Mouse (Mus musculus) lung, postnatal 10 days (tissue): ENCODE results near the gene Ror1.

Source experiments
- DNase-seq: peaks from one replicate; pipeline ENCODE4 v3.0.0; 2021

Ror1 gene

DNA sequence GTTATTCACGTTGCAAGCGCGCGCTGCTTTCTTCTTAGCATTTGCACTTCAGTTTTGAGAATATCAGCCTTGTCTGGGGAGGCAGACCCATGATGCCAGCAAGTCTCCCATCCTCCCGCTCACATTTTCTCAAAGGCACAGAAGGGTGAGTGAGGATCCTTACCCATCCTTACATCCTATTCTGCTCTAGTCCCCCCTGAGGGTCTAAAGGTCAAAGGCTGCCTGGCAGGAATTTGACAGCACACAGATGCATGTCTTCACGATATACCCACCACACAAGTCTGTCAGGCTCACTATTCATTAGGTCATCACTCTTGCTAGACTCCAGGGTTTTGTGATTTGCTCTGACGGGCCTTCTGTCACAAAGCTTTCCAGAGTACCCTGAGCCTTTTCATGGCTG lies 158.2 kb downstream of the Ror1 start:
- DNase-seq: no peak

DNA sequence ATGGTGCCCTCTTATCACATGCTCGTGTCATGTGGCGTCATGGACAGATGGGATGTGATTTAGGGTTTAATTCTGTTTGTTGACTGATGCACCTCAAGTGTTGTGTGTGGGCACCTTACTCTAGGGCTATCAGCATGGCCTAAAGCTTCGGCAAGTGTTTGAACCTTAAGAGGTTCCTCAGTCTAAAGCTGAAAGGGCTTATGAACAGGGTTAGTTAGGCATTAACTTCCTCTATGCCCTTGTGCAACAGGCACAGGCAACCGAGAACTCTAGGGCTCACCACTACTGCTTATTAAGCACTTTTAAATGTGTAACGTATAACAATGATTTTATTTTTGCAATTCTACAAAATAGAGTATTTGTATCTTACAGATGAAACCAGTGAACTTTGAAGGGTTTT lies 162.9 kb downstream of the Ror1 start:
- no peak for DNase-seq

DNA sequence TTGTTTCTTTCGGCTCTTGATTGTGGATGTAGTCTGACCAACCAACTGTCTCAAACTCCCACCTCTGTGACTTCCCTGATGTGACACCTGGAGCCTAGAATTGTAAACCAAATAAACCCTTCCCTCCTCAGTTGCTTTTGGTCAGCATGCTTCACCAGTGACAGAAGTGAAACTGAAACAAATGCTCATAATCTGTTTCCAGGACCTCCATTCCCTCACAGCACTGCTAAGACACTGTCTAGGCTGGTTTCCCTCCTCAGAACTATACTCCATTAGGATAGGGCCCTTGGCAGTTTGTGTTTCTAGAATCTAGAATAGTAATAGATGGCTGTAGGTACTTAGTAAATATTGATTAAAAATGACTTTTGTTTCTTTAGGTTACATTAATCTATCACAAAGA lies 168.3 kb downstream of the Ror1 start:
- no peak for DNase-seq

DNA sequence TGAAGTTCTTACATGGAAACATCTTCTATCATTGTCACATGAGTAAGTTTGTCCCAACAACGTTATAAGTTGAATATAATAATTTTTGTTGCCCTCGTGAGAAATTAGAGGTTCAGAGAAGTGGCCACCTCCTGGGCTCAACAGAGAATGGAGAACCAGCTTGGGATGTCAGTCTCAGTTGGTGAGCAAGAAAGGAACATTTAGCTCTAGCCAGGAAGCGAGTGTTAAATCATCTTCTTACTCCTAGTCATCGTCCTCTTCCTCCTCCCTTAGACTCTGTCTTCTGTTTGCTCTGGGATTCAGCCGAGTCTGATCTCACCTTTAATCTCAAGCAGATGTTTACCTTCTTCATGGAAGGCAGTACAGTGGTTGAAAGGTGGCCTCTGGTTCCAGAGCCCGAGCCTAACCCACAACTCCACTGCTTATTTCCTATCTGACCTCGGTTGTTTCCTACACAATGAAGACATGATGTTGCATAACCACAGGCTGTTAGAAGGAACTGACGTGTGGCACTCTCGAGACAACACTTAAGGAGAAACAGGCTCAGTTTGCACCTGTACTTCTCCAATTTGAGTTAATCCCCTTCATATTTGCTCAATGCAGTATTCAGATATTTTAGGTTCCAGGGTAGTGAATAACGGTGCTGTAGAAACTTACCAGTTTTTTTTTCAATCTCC lies 175.6 kb downstream of the Ror1 start:
- DNase-seq: no peak

GRCm38 (mm10) chr4:100271736-100272127 lies 176.1 kb downstream of the Ror1 start:
- no peak for DNase-seq

GRCm38 (mm10) chr4:100273356-100273755 lies 177.8 kb downstream of the Ror1 start:
- DNase-seq: no peak

DNA sequence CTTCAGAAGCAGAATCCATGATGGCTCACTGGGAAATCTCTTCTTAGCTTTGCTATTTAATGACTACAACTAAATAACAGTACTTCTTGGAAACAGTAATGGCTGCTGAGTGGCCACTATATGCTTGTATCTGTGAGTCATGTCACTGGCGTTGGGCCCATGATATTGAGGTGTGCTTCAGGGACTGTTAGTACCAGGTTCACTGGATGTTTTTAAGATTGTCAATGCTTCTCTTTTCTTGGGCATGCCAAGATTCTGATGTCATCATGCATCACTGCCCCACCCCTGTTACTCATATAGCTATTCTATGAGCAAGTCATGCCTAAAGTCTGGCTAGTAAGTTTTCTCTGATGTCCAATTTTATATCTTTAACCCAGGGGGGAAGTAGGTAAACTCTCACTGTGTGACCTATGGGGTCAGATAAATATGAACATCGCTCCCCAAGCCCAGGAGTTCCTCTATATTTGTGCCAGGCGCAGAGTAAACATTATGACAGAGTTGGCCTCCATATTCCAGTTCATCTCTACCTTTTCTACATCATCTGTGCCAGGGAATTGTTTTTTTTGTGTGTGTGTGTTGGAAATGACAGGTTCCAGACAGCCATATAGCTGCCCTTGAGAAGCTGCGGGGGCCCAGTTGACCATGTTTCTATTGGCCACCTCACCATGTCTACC lies 178.4 kb downstream of the Ror1 start:
- DNase-seq: no peak

GRCm38 (mm10) chr4:100276482-100276881 lies 180.9 kb downstream of the Ror1 start:
- no peak for DNase-seq

DNA sequence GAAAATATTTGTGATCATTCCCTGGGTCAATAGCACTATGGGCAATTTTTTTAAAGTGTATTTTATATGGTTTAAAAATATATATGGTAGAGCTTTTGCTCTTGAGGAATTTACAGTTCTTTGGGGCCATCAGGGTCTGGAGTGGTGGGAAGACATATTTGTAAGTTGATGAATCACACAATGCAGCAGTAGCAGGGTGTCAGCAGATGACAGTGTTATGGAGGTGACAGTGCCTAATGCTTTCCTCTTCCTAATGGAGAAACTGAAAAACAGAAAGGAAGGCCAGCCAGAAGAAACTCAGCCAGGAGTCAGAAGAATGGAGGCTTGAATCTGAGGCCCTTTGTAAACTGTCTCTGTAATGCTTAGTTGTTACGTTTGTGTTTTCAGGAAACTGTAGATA lies 181.4 kb downstream of the Ror1 start:
- no peak for DNase-seq

- no peak for DNase-seq
These were observed 187.7 kb downstream of the Ror1 start for GRCm38 (mm10) chr4:100283171-100283880.

GRCm38 (mm10) chr4:100284528-100284927 lies 188.9 kb downstream of the Ror1 start:
- no peak for DNase-seq

- peak; percentile 24 for DNase-seq
These were observed 190.5 kb downstream of the Ror1 start for GRCm38 (mm10) chr4:100286111-100286541.

GRCm38 (mm10) chr4:100286800-100287199 lies 191.2 kb downstream of the Ror1 start:
- no peak for DNase-seq

DNA sequence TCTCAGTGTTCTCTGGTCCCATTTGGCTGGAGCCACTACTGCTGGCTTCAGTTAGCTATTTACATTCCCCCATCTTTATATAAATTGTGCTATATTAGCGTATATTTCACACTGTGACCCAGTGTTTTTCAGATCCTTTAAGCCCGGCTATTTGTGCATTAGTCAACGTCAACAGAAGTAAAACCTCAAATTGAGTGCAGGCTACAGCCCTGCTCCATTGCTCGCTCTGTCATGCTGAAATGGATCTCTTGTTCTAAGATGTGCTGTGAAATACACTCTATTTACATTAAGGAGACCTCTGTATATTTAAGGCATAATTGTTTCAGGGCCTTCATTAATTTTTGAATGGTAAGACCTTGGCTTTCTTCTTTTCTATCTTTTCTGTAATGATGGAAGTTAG lies 192.2 kb downstream of the Ror1 start:
- no peak for DNase-seq

- no peak for DNase-seq
These were observed 195.5 kb downstream of the Ror1 start for GRCm38 (mm10) chr4:100291015-100291651.

GRCm38 (mm10) chr4:100297678-100298077 lies 202.1 kb downstream of the Ror1 start:
- no peak for DNase-seq

- no peak for DNase-seq
These were observed 203.0 kb downstream of the Ror1 start for GRCm38 (mm10) chr4:100298566-100298965.

DNA sequence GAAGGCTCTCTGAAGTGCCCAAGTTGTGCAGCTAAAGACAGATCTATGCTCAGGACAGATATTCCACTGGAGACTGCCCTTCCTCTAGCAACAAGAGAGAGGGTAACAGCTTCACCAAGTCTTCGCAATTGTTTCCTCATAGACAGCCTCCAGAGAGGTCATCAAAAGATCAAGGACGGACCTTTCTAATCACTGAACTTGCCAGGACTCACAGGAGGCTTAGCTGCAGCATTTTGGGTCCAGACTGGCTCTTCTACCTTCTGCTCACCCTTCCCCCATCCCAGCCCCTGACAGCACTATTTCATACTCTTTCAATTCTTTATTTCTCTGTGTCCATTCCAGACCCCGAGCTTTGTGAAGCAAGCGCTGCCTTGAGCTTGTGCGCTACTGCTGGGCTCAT lies 204.6 kb downstream of the Ror1 start:
- DNase-seq: no peak

DNA sequence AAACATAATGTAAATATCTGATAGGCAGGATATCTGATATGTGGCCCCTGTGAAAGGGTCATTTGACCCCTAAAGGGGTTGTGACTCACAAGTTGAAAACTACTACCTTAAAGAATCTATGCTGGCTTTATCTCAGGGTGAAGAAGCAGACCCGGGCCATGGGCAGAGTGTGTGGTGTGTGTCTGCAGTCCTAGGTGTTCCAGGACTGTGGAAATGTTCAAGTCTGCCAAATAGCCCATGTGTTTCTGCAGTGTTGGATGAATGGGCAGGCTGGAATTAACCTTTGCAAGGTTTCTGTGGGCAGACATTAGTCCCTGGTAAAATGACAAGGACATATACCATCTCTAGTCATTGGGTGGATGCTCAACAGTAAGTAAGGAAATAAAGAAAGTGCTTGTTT lies 205.8 kb downstream of the Ror1 start:
- no peak for DNase-seq

DNA sequence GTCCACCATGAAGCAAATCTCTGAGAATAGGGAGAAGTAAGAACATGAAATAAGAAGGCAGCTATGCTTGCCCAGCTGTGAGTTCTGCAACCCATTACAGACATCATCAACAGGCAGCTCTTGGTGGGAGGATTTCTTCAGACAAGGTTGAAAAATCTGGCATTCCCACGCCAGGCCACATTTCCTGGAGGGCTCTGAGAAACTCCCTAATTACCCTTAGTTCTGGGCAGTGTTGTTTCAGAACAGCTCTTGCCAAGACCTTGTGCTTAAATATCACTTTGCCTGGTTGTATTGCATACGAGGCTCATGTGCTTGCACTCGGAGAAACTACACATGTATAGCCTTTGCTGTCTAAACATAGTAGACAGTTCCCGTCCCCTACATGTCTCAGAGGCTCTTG lies 211.8 kb downstream of the Ror1 start:
- peak; percentile 23 for DNase-seq

DNA sequence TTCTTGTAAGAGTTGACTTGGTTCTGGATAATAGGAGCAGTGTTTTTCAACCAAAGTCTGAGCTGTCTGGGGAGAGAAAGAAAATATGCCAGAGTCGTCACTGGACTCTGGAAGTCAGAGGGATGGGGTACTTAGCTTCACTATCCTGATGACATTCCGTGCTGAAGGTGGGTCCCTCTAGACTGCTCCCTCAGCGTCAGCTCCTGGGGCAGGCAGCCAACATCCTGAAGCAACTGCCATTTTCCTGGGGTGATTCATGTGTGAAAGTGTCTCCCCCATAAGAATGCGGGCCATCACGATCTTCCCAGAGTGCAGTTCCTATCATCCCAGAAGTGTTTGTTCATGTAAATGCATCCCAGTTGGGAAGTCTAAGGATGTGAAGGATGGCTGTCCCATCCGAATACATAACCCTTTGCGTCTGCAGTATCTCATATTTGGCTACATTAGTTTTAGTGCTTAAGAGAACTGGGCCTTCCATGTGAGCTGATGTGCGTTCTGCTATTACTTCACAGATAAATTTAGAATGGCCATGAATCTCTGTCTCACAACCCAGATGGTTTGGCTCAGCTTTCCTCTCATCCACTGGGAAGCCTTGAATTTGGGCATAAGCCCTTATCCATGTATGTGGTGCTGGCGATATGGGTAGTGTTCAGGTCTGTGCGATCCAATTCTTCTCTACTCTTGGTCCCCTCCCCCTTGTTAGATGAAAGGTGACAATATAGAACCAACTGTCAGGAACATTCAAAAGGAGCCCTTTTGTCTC lies 216.4 kb downstream of the Ror1 start:
- DNase-seq: peak; percentile 30

GRCm38 (mm10) chr4:100315066-100315465 lies 219.5 kb downstream of the Ror1 start:
- DNase-seq: peak; percentile 57

DNA sequence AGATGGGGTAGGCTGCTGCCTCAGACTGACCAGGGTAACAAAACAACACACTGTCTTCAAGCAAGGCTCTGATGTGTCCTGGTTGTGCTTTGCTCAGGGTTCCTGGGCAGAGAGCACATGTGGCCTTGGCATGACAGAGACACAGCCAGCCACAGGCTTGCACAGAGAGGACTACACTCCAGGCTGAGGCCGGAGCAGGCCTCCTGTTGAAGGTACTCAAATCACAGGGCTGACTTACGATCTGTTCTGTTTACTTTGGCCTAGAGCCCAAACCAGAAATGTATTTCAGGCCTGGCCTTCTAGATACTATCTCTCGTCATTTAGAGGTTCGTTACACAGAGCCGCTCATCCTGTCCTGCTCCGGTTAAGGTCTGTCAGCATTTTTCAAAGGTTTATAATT lies 226.2 kb downstream of the Ror1 start:
- peak; percentile 33 for DNase-seq
